Mouse (Mus musculus) left cerebral cortex, adult 2 months (tissue): Measurements from ENCODE around the gene Adat3. TPM values are rescaled to one million over a fixed set of nuclear protein-coding genes. Genes with fewer than 3 reads are reported as not detected.

Source experiments
- DNase-seq, 2 experiments: peaks; one replicate each; pipeline ENCODE4 v3.0.0; 2021 to 2022; ENCODE audit warnings: low spot score in 2 of 2, mixed read lengths in 1 of 2; ENCODE audit errors: extremely low spot score in 1 of 2
- H3K27ac ChIP-seq: fragments of 200-600 bp; 2 replicates; pipeline ENCODE4 v1.8.1; 2022
- H3K4me3 ChIP-seq: fragments of 200-600 bp; 2 replicates; pipeline ENCODE4 v1.8.1; 2022
- CTCF ChIP-seq: fragments of 200-600 bp; IDR thresholded peaks from 2 replicates; pipeline ENCODE4 v1.8.1; 2022; ENCODE audit warnings: antibody characterized with exemption, mild to moderate bottlenecking, moderate library complexity
- intact Hi-C: fragments of 180-260 bp; cut with DNase I; formaldehyde crosslinking; loops from one replicate; pipeline ENCODE4 v1.15.1; 2025
- total RNA-seq, 2 experiments: library from RNA; stranded (reverse); gene quantifications; 2 replicates each; pipeline ENCODE4 v1.2.3; 2021

Gene Adat3
- total RNA-seq, 2 experiments from 2014 or later = 1.3 to 5.6 TPM

DNA sequence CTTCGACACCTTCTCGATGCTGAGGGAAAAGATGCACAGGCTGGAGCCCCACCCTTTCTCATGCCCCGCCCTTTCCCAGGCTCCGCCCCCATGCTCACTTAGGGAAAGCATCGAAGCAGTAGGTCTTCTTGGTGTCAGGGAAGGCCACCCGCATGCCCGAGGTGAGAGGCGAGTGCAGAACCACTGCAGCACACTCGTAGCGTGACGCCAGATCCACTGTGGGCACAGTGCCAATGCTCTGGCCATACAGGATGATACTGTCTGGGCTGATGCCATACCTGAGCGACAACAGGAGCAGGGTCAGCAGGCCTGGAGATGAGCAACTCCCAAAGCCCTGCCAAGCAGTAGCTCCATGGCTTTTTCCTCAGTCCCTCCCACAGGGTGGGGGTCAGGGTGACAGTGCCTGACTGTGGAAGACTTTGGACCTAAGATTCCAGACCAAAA is 18.6 kb upstream of the Adat3 start:
- intact Hi-C loops = no loop called here
- H3K4me3 ChIP-seq = no peak overlapping the region
- TF ChIP-seq CTCF = no peak
- peak overlapping the region; percentile 28; the same call in 1 of the 2 replicates for H3K27ac ChIP-seq
- DNase-seq = no peak

DNA sequence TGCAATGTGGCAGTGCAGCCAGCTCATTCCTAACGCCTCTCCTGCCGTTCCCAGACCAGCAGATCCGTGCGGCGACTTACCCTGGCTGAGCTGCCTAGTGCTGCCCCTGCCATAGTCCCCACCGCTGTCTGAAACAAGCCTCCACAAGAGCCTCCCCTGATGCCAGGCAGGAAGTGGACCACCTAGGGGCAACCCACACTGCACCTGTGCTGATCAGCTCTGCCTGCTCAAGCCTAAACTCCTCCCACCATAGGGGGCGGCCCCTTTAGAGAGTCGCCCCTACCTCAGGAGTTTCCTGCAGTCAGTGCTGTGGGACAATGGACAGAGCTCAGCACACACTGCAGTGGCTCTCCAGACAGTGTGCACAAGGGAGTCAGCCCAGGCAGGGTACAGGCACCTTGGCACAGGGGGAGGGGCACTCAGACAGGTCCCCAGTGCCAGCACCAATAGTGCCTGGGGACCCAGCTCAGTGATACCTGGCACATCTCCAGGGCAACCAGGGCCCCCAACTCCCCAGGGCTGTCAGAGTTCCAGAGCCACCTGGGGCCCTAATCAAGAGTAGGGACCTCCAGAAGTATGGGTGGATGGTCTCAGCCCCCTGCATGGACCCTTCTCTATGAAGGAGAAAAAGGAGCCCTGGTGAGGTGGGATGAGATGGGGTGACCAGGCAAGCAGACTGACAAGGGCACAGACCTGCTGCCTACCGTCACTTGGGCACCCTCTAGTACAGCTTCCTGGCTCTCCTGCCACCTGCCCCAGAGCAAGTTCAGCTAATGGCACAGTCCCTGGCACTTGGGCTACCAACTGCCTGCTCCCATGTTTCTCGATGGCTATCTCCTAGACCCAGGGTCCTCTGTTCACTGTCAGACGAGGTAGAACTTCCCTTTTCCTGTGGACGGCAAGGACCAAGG is 17.8 kb upstream of the Adat3 start:
- intact Hi-C loops = no loop called here
- DNase-seq = no peak
- Histone ChIP-seq H3K4me3 (no peak overlapping the region), H3K27ac (peak overlapping the region; percentile 28; the same call in 1 of the 2 replicates)
- no peak for TF ChIP-seq CTCF

DNA sequence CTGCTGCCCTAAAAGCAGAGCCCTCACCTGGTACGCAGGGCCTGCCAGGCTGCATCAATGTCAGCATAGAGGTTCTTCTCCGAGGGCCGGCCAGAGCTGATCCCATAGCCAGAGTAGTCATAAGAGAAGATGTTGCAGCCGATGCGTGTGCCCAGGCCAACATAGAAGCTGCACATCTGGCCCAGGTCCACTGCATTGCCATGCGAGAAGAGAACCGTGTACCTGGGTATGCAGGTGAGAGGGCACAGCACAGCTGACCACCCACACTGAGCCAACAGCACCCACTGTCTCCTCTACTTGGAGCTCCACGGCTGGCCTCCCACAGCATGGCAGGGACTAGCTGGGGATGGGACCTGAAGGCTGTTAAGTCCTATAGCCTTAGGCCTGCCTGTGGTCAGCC is 17.1 kb upstream of the Adat3 start:
- no peak for TF ChIP-seq CTCF
- DNase-seq = no peak
- H3K27ac ChIP-seq = peak overlapping the region; percentile 81; the same call in 1 of the 2 replicates
- H3K4me3 ChIP-seq = no peak overlapping the region
- intact Hi-C loops = no loop called here

DNA sequence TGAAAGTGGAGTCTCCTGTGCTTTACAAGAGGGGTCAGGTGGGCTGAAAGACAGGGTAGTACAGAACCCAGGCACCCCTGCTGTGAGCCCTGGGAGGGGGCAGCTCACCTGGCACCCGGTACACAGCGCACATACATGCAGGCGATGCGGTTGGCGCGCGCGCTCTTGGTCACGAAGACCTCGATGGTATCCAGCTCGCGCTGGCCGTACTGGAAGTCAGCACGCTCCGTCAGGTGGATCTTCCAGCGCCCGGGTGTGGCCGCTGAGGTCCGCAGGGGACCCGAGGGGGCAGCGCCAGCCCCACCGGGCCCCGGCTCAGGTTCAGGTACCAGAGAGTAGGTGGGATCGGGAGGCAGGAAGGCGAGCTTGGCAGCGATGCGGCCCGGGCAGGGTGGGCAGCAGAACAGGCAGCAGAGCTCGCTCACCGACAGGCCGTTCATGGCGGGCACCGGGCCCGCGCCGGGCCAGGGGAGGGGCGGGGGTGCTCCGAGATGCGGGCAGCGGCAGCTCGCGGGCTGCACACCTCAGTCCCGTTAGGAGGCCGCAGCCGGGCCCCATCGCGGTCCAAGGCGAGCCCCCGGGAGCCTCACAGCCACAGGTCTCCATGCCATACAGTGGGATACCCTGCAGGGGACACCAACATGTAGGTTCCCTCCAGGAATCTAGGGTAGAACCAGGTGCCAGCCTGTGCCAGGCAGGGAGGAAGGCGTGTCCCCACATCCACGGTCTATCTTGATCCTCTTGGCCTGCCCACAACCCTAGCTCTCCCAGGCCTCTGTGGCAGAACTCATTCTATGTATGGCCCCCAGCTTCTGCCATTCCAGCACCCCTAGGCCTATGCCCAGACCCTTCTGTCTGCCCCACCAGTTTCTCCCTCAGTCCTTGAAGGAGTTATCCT is 16.0 kb upstream of the Adat3 start:
- H3K27ac ChIP-seq = peak overlapping the region; percentile 81
- intact Hi-C loops = no loop called here
- DNase-seq = no peak
- no peak for TF ChIP-seq CTCF
- peak overlapping the region; percentile 32 for H3K4me3 ChIP-seq

DNA sequence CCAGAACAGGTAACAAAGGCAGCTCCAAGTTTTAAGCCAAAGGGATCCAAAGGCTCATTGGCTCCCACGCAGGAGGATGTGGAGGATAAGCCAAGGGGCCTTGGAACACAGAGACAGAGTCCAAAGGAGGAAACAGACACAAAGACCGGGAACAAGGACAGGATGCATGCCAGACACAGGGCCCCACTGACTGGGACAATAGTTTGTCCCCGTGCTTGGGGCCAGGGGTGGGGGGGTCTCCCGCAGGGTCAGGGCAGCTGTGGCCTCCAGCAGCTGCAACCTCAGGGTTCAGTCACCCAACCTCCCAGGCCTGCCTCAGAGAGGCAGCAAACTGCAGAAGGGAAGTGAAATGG is 15.4 kb upstream of the Adat3 start:
- no peak for DNase-seq
- TF ChIP-seq CTCF = no peak
- Histone ChIP-seq H3K4me3 (peak overlapping the region; percentile 32), H3K27ac (peak overlapping the region; percentile 81)
- intact Hi-C loops = no loop called here

DNA sequence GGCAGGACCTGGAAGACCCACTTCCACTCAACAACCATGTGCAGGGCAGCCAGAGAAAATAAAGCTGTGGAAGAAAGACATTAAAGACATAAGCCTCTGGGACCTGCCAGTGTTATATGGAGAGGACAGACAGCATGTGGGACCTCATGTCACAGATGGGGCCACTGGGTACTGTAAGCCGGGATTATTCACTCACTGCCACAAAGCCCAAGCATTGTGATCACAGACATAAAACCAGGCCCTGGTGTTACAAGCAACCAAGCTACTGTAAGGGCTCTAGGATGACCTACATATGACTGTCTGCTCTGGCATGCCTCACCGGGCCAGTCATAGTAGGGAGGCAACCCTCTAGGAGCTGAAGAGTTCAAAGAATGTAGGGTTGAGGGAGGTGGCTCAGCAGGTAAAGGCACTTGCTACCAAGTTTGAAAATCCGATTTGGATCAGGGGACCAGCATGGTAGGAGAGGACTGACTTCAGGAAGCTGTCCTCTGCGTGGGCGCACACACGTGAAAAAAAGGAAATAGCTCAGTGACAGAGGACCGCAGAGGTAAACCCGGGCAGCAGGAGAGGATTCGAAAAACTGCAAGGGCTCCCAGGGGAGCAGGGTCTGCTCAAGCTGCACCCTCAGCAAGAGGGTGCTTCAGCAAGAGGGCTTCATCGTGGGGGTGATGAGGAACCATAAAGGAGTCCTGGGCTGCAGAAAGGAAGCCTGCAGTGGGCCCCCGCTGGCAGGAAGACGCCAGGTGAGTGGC is 13.4 kb upstream of the Adat3 start:
- intact Hi-C loops = no loop called here
- peak overlapping the region; percentile 85 for H3K27ac ChIP-seq
- no peak for TF ChIP-seq CTCF
- no peak for DNase-seq
- peak overlapping the region; percentile 86 for H3K4me3 ChIP-seq

DNA sequence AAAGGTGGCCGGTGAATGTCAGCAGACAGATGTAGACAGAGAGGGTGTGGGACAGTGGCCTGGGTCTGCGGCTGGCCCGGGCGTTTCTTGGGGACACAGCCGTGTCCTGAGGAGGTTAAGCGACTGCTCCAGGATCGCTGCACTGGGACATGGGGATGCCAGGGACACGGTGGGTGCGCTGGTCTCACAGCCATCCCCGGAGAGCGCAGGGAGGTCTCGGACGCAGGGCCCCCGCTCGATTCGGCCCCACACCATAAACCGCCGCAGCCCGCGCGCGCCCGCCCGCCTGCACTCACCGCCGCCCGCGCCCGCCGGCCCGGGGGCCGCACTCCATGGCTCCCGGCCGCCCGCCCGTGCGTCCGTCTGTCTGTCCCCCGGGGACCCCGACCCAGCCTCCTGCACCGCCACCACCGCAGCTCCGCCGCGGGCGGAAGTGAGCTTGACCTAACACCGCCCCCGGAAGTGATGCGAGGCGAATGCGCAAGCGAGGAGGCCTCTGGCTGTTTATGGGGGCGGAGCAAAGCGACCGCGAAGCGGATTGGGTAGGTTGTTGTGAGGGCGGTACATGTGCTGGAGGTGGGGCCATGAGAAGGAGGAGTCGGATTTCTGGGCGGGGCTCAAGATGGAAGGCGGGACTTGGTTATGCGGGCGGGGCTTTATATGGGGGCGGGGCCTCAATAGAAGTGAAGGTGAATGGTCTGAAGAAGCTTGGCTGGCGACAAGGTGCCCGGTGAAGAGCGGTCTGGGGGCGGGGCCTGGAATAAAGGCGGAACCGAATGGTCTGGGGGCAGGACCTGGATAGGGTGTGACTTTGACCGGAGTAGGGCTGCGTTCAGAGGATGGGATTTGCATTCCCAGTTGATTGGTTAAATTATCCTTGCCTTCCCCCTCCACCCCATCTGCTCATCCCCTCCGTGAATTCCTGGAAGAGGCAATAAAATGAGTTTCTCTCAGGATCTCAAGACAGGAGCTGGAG is 12.5 kb upstream of the Adat3 start, which contains the start of gene Abhd17a:
Gene Abhd17a, minus strand, starts transcription at position 463 of the 976 bp plus-strand sequence.
- TF ChIP-seq CTCF = no peak
- Histone ChIP-seq H3K4me3 (peak within 1 kb of the TSS; percentile 86), H3K27ac (peak within 1 kb of the TSS; percentile 85)
- peak; percentile 91 to 92 for DNase-seq
- intact Hi-C loops = no loop called here

DNA sequence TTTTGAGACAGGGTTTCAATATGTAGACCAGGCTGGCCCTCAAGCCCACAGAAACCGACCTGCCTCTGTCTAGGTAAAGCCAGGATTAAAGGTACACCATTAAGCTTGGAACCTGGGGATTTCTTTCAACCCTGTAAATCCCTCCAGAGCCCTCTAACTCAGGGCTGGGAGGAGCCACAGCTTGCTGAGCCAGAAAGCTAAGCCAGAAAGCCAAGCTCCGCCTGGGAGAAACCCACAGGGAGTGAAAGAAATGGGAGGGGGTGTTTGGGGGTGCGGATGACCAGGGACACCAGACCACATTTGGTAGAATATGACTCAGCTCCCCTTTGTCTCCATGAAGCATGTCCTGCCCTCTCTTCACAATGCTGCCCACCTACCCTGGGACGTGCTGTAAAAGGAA is 6.4 kb upstream of the Adat3 start:
- DNase-seq = no peak
- Histone ChIP-seq H3K27ac (no peak overlapping the region), H3K4me3 (no peak overlapping the region)
- intact Hi-C loops = no loop called here
- TF ChIP-seq CTCF = no peak

DNA sequence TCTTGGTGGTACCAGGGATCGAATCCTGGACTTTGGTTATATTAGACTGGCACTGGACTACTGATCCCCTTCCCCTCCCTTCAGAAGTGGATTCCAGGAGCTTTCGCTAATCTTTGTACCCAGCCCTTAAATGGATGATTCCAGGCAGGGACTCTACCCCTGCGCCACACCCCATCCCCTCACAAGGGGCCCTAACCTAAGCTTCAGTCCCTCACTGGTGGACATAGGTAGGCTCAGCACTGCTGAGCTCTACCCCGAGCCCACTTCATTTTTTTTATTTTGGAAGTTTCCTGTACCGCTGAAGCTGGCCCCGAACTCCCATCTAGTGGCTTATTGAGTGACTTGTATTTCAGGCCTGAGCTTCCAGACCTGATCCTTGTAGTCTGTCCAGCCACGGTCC is 684 bp downstream of the Adat3 start:
- Histone ChIP-seq H3K4me3 (peak overlapping the region; percentile 95), H3K27ac (peak overlapping the region; percentile 97)
- TF ChIP-seq CTCF = no peak
- intact Hi-C loops = loop anchor here (1.0 kb wide), 1 partner anchor 19 kb away; the partner anchor contains the start of gene Csnk1g2
- no peak for DNase-seq

DNA sequence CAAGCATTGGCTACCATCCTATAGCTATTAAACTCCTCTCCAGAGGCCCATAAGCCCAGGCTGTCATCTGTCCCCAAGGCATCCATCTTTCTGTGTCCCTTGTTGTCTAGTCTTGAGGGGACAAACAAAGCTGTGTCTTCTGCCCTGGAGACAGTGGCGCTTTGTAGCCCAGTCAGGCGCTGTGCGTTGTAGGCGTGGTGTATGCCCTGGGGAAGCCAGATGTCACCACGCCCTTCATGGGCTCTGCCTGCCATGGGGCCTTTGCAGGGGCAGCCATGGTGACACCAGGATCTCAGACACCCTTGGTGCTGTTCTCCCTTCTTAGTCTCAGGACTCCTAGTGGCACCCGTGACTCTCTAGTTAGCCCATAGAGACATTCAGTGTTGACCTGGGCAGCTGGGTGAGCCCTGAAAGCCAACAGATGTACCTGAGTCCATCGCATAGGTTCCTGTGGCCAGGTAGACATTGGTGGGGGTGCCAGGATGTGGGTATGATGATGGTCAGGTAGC is 1.4 kb downstream of the Adat3 start:
- intact Hi-C loops = no loop called here
- no peak for TF ChIP-seq CTCF
- Histone ChIP-seq H3K27ac (peak overlapping the region; percentile 97), H3K4me3 (peak overlapping the region; percentile 95)
- DNase-seq = no peak
